Mouse (Mus musculus) kidney, embryonic 14.5 days (tissue): ENCODE data around the gene Bcar3. TPM values are rescaled to one million over a fixed set of nuclear protein-coding genes. Genes with fewer than 3 reads are reported as not detected.

ENCODE experiments used
- ATAC-seq: fragments of 200-750 bp; cut with Nextera tagmentation; 2 replicates; pipeline ENCODE4 v1.8.0; 2017; ENCODE audit warnings: moderate number of reproducible peaks, mild to moderate bottlenecking, moderate TSS enrichment, moderate library complexity; ENCODE audit not compliant: low FRiP score, low TSS enrichment
- H3K27ac ChIP-seq: fragments of 300-500 bp; sonication (generic); 2 replicates; pipeline ENCODE4 v1.5.1; 2014; ENCODE audit warnings: low read depth, mild to moderate bottlenecking, low read length, moderate library complexity, mixed read lengths
- H3K27me3 ChIP-seq: fragments of 300-500 bp; sonication (generic); 2 replicates; pipeline ENCODE4 v1.6.1; 2014; ENCODE audit warnings: mild to moderate bottlenecking, low read length; ENCODE audit not compliant: control insufficient read depth, insufficient read depth
- H3K36me3 ChIP-seq: fragments of 300-500 bp; sonication (generic); 2 replicates; pipeline ENCODE4 v1.6.1; 2014; ENCODE audit warnings: low read length, mixed read lengths; ENCODE audit not compliant: control insufficient read depth, insufficient read depth
- H3K4me1 ChIP-seq: fragments of 300-500 bp; sonication (generic); 2 replicates; pipeline ENCODE4 v1.6.1; 2014; ENCODE audit warnings: low read length, mixed read lengths; ENCODE audit not compliant: control insufficient read depth, insufficient read depth
- H3K4me2 ChIP-seq: fragments of 300-500 bp; sonication (generic); replicated peaks from 2 replicates; pipeline ENCODE4 v1.6.1; 2014; ENCODE audit warnings: low read depth, mild to moderate bottlenecking, low read length
- H3K4me3 ChIP-seq: fragments of 300-500 bp; sonication (generic); 2 replicates; pipeline ENCODE4 v1.5.1; 2014; ENCODE audit warnings: mild to moderate bottlenecking, low read length
- H3K9ac ChIP-seq: fragments of 300-500 bp; sonication (generic); 2 replicates; pipeline ENCODE4 v1.6.1; 2014; ENCODE audit warnings: low read depth, mild to moderate bottlenecking, low read length, moderate library complexity
- H3K9me3 ChIP-seq: fragments of 300-500 bp; sonication (generic); 2 replicates; pipeline ENCODE4 v1.6.1; 2016; ENCODE audit warnings: low read length; ENCODE audit not compliant: control insufficient read depth
- WGBS: fragments of 180-500 bp; shearing (Covaris S2); extraction: QIAGEN DNeasy Blood & Tissue Kit; methylation state at CpG from one replicate; pipeline ENCODE4 v1.1.7; 2014; 5-methylcytosine and 5-hydroxymethylcytosine counted together
- polyA plus RNA-seq: library from polyadenylated mRNA; unstranded; fragments of >200 nt; fragmentation: Nextera tagmentation; extraction: Ambion mirVana; gene quantifications from 2 replicates; pipeline ENCODE4 v1.2.1, GENCODE M21; 2014

Bcar3 gene
- polyA plus RNA-seq, 1 experiment from 2014 or later = 13.7 TPM

GRCm38 (mm10) chr3:122512725-122513375 is 218.9 kb downstream of the Bcar3 start:
- ATAC-seq = no peak
- no peak overlapping the region for H3K4me2 ChIP-seq
- no peak overlapping the region for H3K9ac ChIP-seq
- no peaks in the 10 kb centered on the region for H3K9me3 ChIP-seq
- WGBS = 94% methylated on average over 16 of the region's 16 CpGs
- no peak overlapping the region for H3K27ac ChIP-seq
- H3K36me3 ChIP-seq = peaks cover 6% of the 10 kb centered on the region
- H3K4me3 ChIP-seq = no peak overlapping the region
- peaks cover 26% of the 10 kb centered on the region for H3K4me1 ChIP-seq
- no peaks in the 10 kb centered on the region for H3K27me3 ChIP-seq

DNA sequence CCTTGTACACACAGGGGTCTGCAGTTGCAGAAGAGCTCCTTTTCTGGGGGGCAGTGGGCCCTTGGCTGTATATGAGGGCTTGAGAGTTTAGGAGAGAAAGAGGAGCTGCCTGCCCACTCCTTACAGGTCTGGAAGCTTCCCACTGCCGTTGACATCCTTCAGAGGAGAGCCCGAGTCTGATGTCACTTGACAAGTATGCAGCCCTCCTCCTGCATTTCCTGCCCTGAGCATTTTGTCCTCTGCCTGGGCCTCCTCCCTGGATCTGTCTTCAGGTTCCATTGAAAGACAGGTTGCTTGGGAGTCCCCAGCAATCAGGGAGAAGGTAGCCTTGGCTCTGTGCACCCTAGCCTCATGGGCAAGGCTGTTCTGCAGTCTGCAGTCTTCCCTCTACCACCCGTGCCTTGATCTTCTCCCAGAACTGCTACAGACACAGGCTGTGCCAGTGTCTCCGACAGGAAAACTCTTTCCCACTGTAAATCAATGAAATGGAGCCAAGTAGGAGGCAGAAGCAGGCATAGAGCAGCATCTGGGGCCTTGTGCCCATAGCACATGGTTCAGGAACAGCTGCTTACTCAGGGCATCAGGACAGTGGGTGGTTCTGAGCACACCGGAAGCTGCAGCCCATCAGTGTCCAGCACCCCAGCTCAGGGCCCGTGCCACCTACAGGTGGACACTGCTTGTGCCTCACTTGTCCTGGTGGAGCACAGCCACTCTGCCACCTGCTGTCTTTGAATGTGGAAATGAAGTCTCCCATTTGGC is 221.8 kb downstream of the Bcar3 start:
- peaks cover 24% of the 10 kb centered on the region; the same call in 1 of the 2 replicates for H3K4me1 ChIP-seq
- no peak for ATAC-seq
- H3K9ac ChIP-seq = no peak overlapping the region
- H3K27me3 ChIP-seq = no peaks in the 10 kb centered on the region
- H3K27ac ChIP-seq = no peak overlapping the region
- H3K4me3 ChIP-seq = no peak overlapping the region
- H3K9me3 ChIP-seq = no peaks in the 10 kb centered on the region
- no peak overlapping the region for H3K4me2 ChIP-seq
- peaks cover 6% of the 10 kb centered on the region for H3K36me3 ChIP-seq
- WGBS = 62% methylated on average over 6 of the region's 6 CpGs

GRCm38 (mm10) chr3:122516327-122516695 is 222.4 kb downstream of the Bcar3 start:
- no peak overlapping the region for H3K4me3 ChIP-seq
- no peaks in the 10 kb centered on the region for H3K27me3 ChIP-seq
- 87% methylated on average over 3 of the region's 3 CpGs for WGBS
- peaks cover 24% of the 10 kb centered on the region; the same call in 1 of the 2 replicates for H3K4me1 ChIP-seq
- no peak for ATAC-seq
- H3K9me3 ChIP-seq = no peaks in the 10 kb centered on the region
- H3K36me3 ChIP-seq = peaks cover 6% of the 10 kb centered on the region
- H3K27ac ChIP-seq = no peak overlapping the region
- H3K4me2 ChIP-seq = no peak overlapping the region
- H3K9ac ChIP-seq = no peak overlapping the region

- peaks cover 4% of the 10 kb centered on the region for H3K36me3 ChIP-seq
- H3K4me2 ChIP-seq = no peak overlapping the region
- no peak overlapping the region for H3K9ac ChIP-seq
- WGBS = 35% methylated on average over 4 of the region's 4 CpGs
- no peak overlapping the region for H3K27ac ChIP-seq
- peaks cover 24% of the 10 kb centered on the region; the same call in 1 of the 2 replicates for H3K4me1 ChIP-seq
- no peak for ATAC-seq
- H3K9me3 ChIP-seq = no peaks in the 10 kb centered on the region
- no peaks in the 10 kb centered on the region for H3K27me3 ChIP-seq
- H3K4me3 ChIP-seq = no peak overlapping the region
Measured at GRCm38 (mm10) chr3:122517726-122518125, 223.8 kb downstream of the Bcar3 start.

- no peak overlapping the region for H3K4me2 ChIP-seq
- no peaks in the 10 kb centered on the region for H3K27me3 ChIP-seq
- no peak overlapping the region for H3K27ac ChIP-seq
- peaks cover 4% of the 10 kb centered on the region; the same call in 1 of the 2 replicates for H3K36me3 ChIP-seq
- ATAC-seq = peak; percentile 50; the same call in 1 of the 2 replicates
- peaks cover 24% of the 10 kb centered on the region; the same call in 1 of the 2 replicates for H3K4me1 ChIP-seq
- 30% methylated on average over 9 of the region's 9 CpGs for WGBS
- H3K4me3 ChIP-seq = no peak overlapping the region
- H3K9me3 ChIP-seq = no peaks in the 10 kb centered on the region
- H3K9ac ChIP-seq = no peak overlapping the region
Measured at GRCm38 (mm10) chr3:122518231-122518736, 224.3 kb downstream of the Bcar3 start.

GRCm38 (mm10) chr3:122519082-122519481 is 225.1 kb downstream of the Bcar3 start:
- 23% methylated on average over 13 of the region's 13 CpGs for WGBS
- Histone ChIP-seq H3K4me2 (no peak overlapping the region), H3K9ac (no peak overlapping the region), H3K9me3 (no peaks in the 10 kb centered on the region), H3K4me3 (no peak overlapping the region), H3K27ac (no peak overlapping the region), H3K36me3 (peaks cover 8% of the 10 kb centered on the region; the same call in 1 of the 2 replicates), H3K4me1 (peaks cover 24% of the 10 kb centered on the region; the same call in 1 of the 2 replicates), H3K27me3 (no peaks in the 10 kb centered on the region)
- ATAC-seq = no peak

DNA sequence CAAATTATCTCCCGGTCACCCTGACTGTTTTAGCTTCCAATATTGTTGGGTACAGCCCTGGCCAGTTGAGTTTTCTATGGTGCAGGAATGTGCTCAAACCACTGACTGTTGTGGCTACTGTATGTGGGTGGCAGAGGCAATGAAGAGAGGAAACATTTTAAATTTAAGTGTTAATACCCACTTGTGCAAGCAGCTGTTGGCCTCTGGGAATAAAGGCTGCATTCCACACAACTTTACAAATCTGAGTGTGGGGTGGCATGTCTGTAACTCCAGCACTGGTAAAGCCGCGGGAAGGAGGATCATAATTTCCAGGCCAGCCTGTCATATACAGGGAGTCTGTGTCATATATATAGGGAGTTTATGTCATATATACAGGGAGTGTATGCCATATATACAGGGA is 226.4 kb downstream of the Bcar3 start:
- Histone ChIP-seq H3K9me3 (no peaks in the 10 kb centered on the region), H3K4me1 (peaks cover 18% of the 10 kb centered on the region; the same call in 1 of the 2 replicates), H3K4me2 (no peak overlapping the region)

GRCm38 (mm10) chr3:122520875-122521274 is 226.9 kb downstream of the Bcar3 start:
- peaks cover 17% of the 10 kb centered on the region; the same call in 1 of the 2 replicates for H3K36me3 ChIP-seq
- H3K9ac ChIP-seq = no peak overlapping the region
- H3K4me1 ChIP-seq = peaks cover 18% of the 10 kb centered on the region; the same call in 1 of the 2 replicates
- no peak overlapping the region for H3K27ac ChIP-seq
- no peaks in the 10 kb centered on the region for H3K9me3 ChIP-seq
- WGBS = 88% methylated on average over 4 of the region's 4 CpGs
- H3K4me2 ChIP-seq = no peak overlapping the region
- H3K4me3 ChIP-seq = no peak overlapping the region
- ATAC-seq = no peak
- H3K27me3 ChIP-seq = no peaks in the 10 kb centered on the region

More for the DNA sequence above, 226.4 kb downstream of the Bcar3 start:
- ATAC-seq = no peak
- Histone ChIP-seq H3K27me3 (no peaks in the 10 kb centered on the region), H3K27ac (no peak overlapping the region), H3K36me3 (peaks cover 14% of the 10 kb centered on the region; the same call in 1 of the 2 replicates), H3K4me3 (no peak overlapping the region), H3K9ac (no peak overlapping the region)
- 75% methylated on average over 3 of the region's 3 CpGs for WGBS

DNA sequence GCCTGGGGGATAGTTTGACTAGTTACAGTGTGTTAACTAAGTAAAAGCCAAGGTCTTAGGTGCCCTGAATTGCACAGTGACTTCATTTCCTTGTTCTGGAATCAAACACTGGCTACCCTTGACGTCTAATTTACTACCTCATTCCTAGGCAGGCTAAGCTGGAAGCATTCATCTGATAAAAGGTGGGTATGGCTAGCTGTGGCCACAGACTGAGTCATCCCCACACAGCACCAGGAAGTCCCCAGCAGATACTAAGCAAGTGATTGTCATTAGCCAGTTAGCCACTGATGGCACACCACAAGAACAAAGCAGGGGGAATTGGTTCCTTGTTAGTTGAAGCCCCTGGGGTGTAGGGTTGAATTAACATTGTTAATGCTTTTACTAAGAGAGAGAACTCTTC is 227.4 kb downstream of the Bcar3 start:
- H3K27ac ChIP-seq = no peak overlapping the region
- ATAC-seq = no peak
- no peak overlapping the region for H3K4me2 ChIP-seq
- no peak overlapping the region for H3K9ac ChIP-seq
- H3K9me3 ChIP-seq = no peaks in the 10 kb centered on the region
- H3K4me1 ChIP-seq = peaks cover 18% of the 10 kb centered on the region; the same call in 1 of the 2 replicates
- H3K36me3 ChIP-seq = peaks cover 18% of the 10 kb centered on the region; the same call in 1 of the 2 replicates
- no peaks in the 10 kb centered on the region for H3K27me3 ChIP-seq
- H3K4me3 ChIP-seq = no peak overlapping the region
- WGBS = 29% methylated on average over 1 of the region's 1 CpGs
